Mouse (Mus musculus) forebrain, embryonic 10.5 days (tissue): Measurements from ENCODE around the gene Cdh18. TPM values are rescaled to one million over a fixed set of nuclear protein-coding genes. Genes with fewer than 3 reads are reported as not detected.

Source experiments
- DNase-seq: peaks from one replicate; pipeline ENCODE4 v3.0.0-alpha.2; 2017; ENCODE audit warnings: low spot score; ENCODE audit errors: extremely low spot score
- H3K27ac ChIP-seq: fragments of 300-500 bp; sonication (generic); 2 replicates; pipeline ENCODE4 v1.5.1; 2016; ENCODE audit warnings: mild to moderate bottlenecking
- H3K27me3 ChIP-seq: fragments of 300-500 bp; sonication (generic); 2 replicates; pipeline ENCODE4 v1.6.1; 2016; ENCODE audit warnings: mild to moderate bottlenecking; ENCODE audit not compliant: poor library complexity, severe bottlenecking
- H3K36me3 ChIP-seq: fragments of 300-500 bp; sonication (generic); replicated peaks from 2 replicates; pipeline ENCODE4 v1.6.1; 2016; ENCODE audit warnings: mild to moderate bottlenecking, moderate library complexity
- H3K4me1 ChIP-seq: fragments of 300-500 bp; sonication (generic); 2 replicates; pipeline ENCODE4 v1.6.1; 2016
- H3K4me3 ChIP-seq: fragments of 300-500 bp; sonication (generic); 2 replicates; pipeline ENCODE4 v1.5.1; 2016; ENCODE audit warnings: mild to moderate bottlenecking, moderate library complexity
- H3K9me3 ChIP-seq: fragments of 300-500 bp; sonication (generic); 2 replicates; pipeline ENCODE4 v1.6.1; 2016; ENCODE audit warnings: mild to moderate bottlenecking, moderate library complexity
- WGBS: fragments of 180-500 bp; shearing (Covaris S2); methylation state at CpG from one replicate; pipeline ENCODE4 v1.1.7; 2016; 5-methylcytosine and 5-hydroxymethylcytosine counted together
- polyA plus RNA-seq: library from polyadenylated mRNA; unstranded; fragments of >200 nt; fragmentation: Nextera tagmentation; extraction: Ambion mirVana; gene quantifications from 2 replicates; pipeline ENCODE4 v1.2.1, GENCODE M21; 2016

Gene Cdh18
- polyA plus RNA-seq, 1 experiment from 2014 or later = 0.09 TPM

DNA sequence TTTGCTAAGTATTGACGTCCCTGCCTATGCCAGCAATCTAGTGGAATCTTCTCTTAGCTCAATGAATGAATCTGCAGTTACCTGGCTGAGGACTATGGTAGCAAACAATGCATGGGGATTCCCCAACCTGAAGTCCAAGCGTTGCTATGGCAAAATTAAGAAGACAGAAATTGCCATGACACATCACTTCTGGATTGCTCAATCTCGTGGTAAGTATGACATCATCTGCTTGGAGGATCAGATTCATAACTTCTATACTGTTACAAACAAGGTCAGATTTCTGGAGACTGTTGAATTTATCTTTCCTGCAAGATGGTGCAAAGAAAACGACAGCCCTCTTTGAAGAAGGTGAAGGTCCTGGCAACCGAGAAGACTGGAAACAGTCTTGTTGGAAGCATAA lies 881.2 kb downstream of the Cdh18 start:
- H3K4me1 ChIP-seq = no peaks in the 10 kb centered on the region
- DNase-seq = no peak
- H3K27me3 ChIP-seq = no peaks in the 10 kb centered on the region
- no peak overlapping the region for H3K4me3 ChIP-seq
- no peaks in the 10 kb centered on the region for H3K36me3 ChIP-seq
- WGBS = 89% methylated on average over 5 of the region's 5 CpGs
- no peak overlapping the region for H3K27ac ChIP-seq
- no peaks in the 10 kb centered on the region for H3K9me3 ChIP-seq

DNA sequence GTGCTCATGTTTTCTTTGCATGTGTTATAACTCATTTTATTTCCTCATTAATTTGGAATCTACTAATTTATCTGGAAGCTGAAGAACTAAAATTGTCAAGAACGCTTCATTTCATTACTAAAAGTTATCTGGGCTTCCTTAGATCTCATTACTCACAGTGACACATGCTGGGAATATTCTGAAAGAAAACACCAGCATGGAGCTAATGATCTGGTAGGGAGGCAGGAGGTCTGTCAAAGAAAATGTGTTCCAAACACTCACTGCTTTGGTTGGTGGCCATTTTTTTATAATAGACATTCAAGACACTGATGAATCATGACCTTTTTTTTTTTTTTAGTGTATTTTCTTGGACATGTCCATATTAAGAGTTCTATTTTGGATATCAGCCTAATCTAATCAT lies 899.7 kb downstream of the Cdh18 start:
- H3K27me3 ChIP-seq = no peaks in the 10 kb centered on the region
- no peak overlapping the region for H3K27ac ChIP-seq
- H3K4me3 ChIP-seq = no peak overlapping the region
- H3K36me3 ChIP-seq = no peaks in the 10 kb centered on the region
- WGBS = 74% methylated on average over 1 of the region's 1 CpGs
- no peaks in the 10 kb centered on the region for H3K9me3 ChIP-seq
- H3K4me1 ChIP-seq = no peaks in the 10 kb centered on the region
- DNase-seq = no peak

DNA sequence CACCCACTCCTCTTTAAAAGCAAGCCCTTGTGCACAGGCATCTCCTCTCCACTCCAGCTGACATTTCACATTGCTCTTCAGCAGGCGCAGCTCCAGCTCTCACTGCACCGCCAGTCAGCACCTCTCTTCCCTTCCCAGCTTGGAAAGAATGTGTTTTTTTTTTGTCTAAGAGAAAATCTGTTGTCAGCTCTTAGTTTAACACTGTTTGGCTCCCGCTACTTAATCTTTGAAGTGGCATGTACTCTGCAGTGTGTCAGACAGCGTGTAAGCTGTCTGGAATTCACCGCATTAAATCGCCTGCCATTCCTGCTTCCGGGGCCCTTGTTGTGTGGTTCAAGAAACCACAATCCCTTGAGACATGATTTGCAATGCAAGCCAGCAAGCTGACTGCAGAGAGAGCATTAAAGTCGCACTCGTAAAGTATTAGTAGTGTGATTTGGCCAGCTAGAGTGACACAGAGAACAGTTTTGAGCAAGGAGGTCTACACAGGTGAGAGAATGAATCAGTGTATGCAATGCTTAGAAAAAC lies 903.3 kb downstream of the Cdh18 start:
- H3K4me3 ChIP-seq = no peak overlapping the region
- no peak for DNase-seq
- no peak overlapping the region for H3K27ac ChIP-seq
- no peaks in the 10 kb centered on the region for H3K27me3 ChIP-seq
- H3K36me3 ChIP-seq = no peaks in the 10 kb centered on the region
- 70% methylated on average over 9 of the region's 9 CpGs for WGBS
- no peaks in the 10 kb centered on the region for H3K4me1 ChIP-seq
- no peaks in the 10 kb centered on the region for H3K9me3 ChIP-seq

DNA sequence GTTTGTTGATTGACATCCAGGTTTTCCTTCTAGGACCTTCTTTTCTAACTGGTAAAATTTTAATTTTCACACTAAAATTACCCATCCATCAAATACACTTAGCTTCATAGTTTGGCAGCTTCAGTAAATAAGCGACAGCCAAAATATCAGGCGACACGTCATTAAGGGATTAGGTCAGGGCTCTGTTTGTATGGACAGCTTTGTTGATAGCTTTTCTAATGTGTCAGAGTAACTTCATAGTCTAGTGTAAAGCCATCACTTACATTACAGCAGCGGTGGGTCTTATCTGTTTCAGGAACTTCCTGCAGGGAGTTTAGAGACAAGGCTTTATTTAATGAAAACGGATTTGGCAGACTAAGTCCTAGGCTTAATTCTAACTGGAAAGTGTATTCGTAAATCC lies 904.5 kb downstream of the Cdh18 start:
- Histone ChIP-seq H3K27me3 (no peaks in the 10 kb centered on the region), H3K27ac (no peak overlapping the region), H3K4me1 (no peaks in the 10 kb centered on the region), H3K9me3 (no peaks in the 10 kb centered on the region), H3K4me3 (no peak overlapping the region), H3K36me3 (no peaks in the 10 kb centered on the region)
- no peak for DNase-seq
- 90% methylated on average over 6 of the region's 6 CpGs for WGBS

DNA sequence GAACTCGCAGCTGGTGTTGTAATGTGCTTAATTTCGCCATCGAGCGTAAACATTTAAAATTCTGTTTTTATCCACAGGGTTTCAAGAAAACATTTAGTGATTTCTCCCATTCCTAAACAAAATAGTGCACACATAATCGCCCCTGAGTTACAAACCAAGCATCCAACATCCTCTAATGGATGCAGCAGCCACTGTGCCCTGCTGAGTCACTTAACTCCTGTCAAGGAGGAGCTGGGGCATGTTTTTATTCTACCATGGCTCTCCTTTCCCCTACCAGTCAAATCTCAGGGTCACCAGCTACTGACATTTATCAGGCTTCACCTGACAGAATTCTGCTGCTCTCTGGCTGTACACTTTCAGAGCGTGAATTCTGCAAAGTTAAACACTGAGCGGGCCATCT lies 906.5 kb downstream of the Cdh18 start:
- H3K4me1 ChIP-seq = no peaks in the 10 kb centered on the region
- H3K27ac ChIP-seq = no peak overlapping the region
- H3K27me3 ChIP-seq = no peaks in the 10 kb centered on the region
- H3K36me3 ChIP-seq = no peaks in the 10 kb centered on the region
- H3K4me3 ChIP-seq = no peak overlapping the region
- no peak for DNase-seq
- WGBS = 92% methylated on average over 7 of the region's 7 CpGs
- no peaks in the 10 kb centered on the region for H3K9me3 ChIP-seq

DNA sequence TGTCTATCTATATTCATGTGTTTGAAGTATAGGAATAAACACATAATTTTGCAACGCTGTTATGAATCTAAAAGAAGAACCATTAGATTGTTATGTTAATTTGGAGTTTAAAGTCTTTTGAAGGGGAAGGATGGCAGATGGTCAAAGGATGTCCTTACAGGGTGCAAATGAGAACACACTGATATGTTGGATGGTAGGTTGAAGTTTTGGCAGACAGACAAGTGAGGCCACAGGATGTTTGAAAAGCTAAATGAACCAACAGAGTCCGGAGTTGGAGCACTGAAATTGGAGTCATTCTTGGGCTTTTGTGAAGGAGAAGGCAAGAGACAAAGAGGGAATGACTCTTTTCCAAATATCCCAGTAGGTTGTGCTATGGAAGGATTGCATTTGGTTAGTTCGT lies 908.6 kb downstream of the Cdh18 start:
- H3K36me3 ChIP-seq = no peaks in the 10 kb centered on the region
- H3K4me1 ChIP-seq = no peaks in the 10 kb centered on the region
- H3K27me3 ChIP-seq = no peaks in the 10 kb centered on the region
- no peak overlapping the region for H3K4me3 ChIP-seq
- DNase-seq = no peak
- H3K9me3 ChIP-seq = no peaks in the 10 kb centered on the region
- H3K27ac ChIP-seq = no peak overlapping the region
- WGBS = 84% methylated on average over 3 of the region's 3 CpGs

DNA sequence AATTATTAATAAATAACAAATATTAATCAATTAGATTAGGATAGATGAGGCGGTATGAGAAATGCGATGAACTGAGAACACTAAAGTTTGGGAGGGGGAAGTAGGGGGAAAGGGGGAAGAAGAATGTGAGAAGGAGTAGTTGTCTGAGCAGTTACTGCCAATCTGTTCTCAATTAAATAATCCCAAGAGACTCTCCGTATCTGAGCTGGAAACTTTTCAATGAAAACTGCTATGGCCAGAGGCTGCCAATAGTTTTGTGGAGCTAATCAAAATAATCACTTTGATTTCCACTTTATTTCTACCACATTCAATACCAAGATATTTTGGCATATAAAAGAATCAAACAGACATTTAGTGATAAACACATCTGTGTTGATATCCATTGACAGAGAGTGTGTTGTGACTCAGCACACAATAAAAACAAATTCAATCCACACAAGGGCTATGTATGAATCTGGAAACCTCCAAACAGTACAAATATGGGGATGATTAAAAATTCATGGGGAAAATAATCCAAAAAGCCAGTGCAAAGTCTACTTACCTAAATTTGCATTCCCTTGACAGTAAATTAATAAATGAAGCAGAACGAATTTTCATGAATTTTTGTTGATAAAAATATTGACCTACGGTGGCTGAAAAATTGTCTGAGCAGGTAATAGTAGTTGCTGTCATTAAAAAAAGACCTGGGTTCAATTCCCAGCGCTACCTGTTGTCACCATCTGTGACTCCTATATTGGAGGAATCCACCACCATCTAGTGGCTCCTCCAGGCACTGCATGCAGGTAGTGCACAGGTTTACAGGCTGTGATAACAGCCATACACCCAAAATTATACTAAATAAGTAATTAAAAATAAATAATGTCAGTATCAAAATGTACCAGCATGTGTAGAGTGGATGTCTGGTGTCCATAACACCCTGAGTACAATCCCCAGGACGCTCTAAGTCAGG lies 922.0 kb downstream of the Cdh18 start:
- DNase-seq = no peak
- 81% methylated on average over 7 of the region's 7 CpGs for WGBS
- no peaks in the 10 kb centered on the region for H3K27me3 ChIP-seq
- peaks cover 3% of the 10 kb centered on the region; the same call in 1 of the 2 replicates for H3K9me3 ChIP-seq
- H3K4me1 ChIP-seq = no peaks in the 10 kb centered on the region
- H3K27ac ChIP-seq = no peak overlapping the region
- H3K36me3 ChIP-seq = no peaks in the 10 kb centered on the region
- no peak overlapping the region for H3K4me3 ChIP-seq

DNA sequence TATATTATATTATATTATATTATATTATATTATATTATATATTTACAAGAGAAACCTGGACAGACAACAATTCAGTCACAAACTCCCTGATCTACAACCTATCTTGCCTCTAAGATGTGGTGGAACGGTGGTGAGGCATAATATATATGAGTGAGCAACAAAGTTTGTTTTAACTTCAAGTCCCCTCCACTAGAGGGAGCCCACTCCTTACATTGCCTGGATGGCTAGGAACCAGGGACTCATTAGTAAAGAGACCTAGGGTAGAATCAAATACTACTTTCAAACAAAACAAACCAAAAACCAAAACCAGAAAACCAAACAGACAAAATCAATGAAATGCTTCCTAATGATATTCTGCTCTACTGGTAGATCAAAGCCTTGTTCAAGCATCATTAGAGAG lies 937.5 kb downstream of the Cdh18 start:
- 59% methylated on average over 1 of the region's 1 CpGs for WGBS
- DNase-seq = no peak
- Histone ChIP-seq H3K4me3 (no peak overlapping the region), H3K27ac (no peak overlapping the region), H3K9me3 (no peaks in the 10 kb centered on the region), H3K27me3 (no peaks in the 10 kb centered on the region), H3K4me1 (no peaks in the 10 kb centered on the region), H3K36me3 (no peaks in the 10 kb centered on the region)

DNA sequence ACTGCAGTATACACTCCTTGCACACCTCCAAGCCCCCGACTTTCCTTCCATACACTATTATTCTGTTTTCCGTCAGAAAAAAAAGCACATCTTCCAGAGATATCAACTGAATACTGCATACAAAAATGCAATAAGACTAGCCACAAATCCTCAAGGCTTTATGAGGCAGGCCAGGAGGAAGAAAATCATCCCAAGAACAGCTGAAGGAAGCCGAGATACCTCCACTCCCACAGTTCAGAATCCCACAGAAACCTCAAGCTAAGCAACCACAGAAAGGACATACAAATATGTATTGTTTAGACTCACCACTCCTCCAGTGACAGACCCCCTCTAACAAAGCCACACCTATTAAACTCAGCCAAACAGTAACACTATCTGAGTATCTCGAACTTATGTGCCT lies 957.7 kb downstream of the Cdh18 start:
- no peak overlapping the region for H3K27ac ChIP-seq
- H3K36me3 ChIP-seq = no peaks in the 10 kb centered on the region

DNA sequence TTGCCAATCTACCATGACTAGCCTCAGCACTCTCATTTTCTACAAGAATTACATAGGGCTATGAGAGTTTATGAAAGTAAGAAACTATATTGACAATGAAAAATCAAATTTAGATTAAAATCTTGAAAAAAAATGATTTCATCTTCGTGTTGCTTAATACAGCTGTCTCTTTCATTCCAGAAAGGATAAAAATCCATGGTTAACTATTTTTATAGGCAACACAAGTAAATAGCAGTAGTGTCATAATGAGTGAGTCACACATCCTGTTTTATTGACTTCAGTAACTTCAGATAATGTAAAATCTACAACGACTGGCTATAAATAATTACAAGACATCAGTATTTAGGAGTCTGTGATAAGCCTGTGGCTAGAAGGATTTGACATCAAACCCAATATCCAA lies 960.9 kb downstream of the Cdh18 start:
- 67% methylated on average over 2 of the region's 2 CpGs for WGBS

More for the DNA sequence above, 957.7 kb downstream of the Cdh18 start:
- no peaks in the 10 kb centered on the region for H3K4me1 ChIP-seq
- H3K4me3 ChIP-seq = no peak overlapping the region
- 83% methylated on average over 4 of the region's 4 CpGs for WGBS
- no peaks in the 10 kb centered on the region for H3K9me3 ChIP-seq
- DNase-seq = no peak
- no peaks in the 10 kb centered on the region for H3K27me3 ChIP-seq

DNA sequence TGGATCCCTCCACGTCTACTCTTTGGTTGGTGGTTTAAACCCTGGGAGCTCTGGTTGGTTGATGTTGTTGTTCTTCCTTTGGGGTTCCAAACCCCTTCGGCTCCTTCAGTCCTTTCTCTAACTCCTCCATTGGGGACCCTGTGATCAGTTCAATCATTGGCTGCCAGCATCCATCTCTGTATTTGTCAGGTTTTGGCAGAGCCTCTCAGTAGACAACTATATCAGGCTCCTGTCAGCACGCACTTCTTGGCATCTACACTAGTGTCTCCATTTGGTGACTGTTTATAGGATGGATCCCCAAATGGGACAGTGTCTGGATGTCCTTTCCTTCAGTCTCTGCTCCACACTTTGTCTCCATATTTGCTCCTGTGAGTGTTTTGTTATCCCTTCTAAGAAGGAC lies 967.0 kb downstream of the Cdh18 start:
- H3K4me1 ChIP-seq = no peaks in the 10 kb centered on the region

More for the DNA sequence above, 960.9 kb downstream of the Cdh18 start:
- Histone ChIP-seq H3K27ac (no peak overlapping the region), H3K4me1 (no peaks in the 10 kb centered on the region), H3K36me3 (no peaks in the 10 kb centered on the region), H3K9me3 (no peaks in the 10 kb centered on the region), H3K4me3 (no peak overlapping the region), H3K27me3 (no peaks in the 10 kb centered on the region)
- no peak for DNase-seq

DNA sequence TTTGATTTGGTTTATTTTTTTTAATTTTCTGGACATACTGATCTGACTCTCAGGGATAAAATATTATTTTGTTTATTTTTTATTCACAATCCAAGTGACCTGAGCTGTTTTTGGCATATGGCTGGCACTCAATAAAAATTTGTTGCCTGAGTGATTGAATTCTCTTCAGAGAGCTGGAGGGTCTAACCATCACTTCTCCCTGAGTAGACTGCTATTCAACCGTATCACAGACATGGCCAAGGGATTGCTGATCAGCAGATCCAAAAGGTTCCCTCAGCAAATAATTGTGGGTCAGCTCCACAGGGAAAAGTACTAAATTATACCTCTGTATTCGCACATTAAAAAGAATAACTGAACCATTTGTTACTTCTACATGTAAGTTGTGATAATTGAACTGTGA lies 969.3 kb downstream of the Cdh18 start:
- Histone ChIP-seq H3K36me3 (no peaks in the 10 kb centered on the region), H3K4me3 (no peak overlapping the region), H3K27me3 (no peaks in the 10 kb centered on the region), H3K9me3 (no peaks in the 10 kb centered on the region), H3K4me1 (no peaks in the 10 kb centered on the region), H3K27ac (no peak overlapping the region)
- DNase-seq = no peak
- WGBS = 81% methylated on average over 2 of the region's 2 CpGs

More for the DNA sequence above, 967.0 kb downstream of the Cdh18 start:
- WGBS = 89% methylated on average over 3 of the region's 3 CpGs
- H3K9me3 ChIP-seq = no peaks in the 10 kb centered on the region
- H3K36me3 ChIP-seq = no peaks in the 10 kb centered on the region
- DNase-seq = no peak
- H3K27me3 ChIP-seq = no peaks in the 10 kb centered on the region
- no peak overlapping the region for H3K4me3 ChIP-seq
- H3K27ac ChIP-seq = no peak overlapping the region
